Mouse (Mus musculus) ovary, postnatal 14 days (tissue): Measurements from ENCODE around the gene Ncdn.

Experiments used
- DNase-seq: peaks from one replicate; pipeline ENCODE4 v3.0.0; 2022; ENCODE audit warnings: low spot score

Ncdn gene

DNA sequence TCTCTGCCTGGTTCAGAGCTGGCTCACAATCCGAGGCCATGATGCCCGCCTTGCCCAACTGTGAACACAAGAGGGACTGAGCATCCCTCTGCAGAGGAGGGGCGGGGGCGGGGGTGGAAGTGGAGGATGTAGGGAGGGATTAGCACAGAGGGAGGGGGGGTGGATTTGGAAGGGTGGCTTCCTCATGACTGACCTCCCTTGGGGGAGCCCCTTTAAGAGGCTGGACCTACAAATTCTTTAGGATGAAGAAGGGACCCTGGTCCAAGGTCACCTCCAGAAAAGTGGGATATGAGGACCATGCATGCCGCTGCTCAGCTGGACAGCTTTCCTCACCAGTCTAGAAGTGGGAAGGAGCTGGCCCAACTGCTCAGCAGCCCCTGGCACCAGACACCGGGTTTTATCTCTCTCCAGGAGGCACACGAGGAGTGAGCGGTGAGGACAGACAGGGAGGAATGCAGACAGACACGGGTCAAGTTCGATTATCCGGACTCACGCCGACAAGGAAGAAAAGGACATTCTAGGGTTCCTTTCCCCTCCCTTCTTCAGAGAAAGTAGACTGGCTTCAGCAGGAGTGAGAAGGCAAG lies 1.1 kb downstream of the Ncdn start:
- no peak for DNase-seq

DNA sequence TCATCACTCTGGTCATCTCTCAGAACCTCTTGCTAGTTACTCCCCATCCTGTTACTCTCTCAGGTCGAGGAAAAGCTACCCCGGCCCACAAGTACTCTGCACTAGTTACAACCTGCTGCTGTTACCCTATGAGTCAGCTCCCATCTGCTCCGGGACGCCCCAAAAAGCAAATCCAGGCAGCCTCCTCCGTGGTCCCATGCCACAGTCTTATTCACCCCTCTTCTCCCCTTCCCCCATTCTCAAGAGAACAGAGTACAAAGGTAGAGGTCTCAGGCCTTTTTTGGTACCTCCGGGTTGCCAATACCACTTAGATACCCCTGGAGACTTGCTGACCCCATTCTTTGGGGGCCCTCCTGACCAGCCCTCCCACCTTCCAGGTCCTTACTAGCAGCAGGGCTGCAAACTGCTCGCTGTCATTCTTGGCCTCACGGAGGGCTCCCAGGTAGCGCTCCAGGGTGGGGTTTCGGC lies 1.6 kb downstream of the Ncdn start:
- DNase-seq = no peak

DNA sequence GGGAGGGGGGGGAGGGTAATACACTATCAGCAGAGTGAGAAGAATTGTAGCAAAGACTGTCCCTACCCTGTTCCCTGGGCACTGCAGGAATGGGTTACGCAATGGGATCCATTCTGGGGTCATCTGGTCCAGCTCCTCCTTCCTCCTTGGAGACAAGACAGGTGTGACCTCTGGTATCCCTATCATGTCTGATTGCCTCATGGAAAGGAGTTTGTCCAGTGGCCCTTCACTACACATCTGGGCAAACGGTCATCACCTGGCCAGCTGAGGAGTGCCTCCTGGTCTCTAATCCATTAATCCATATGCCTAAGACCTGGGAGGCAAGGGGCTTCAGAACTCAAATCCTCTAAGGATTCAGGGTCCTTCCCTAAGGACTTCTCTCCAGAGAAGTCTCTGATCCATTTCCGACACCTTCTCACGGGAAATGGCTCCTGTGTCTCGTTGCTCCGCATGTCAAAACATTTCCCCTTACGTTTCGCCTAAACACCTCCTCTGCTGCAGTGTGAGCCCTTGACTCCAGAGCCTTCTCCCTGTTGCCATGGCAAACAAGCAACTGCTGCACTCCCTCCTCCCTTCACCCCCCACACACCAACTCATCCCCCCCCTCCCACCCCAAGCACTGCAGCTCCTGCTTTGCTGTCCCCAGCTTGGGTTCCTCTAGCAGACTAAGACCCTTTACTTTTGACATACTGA lies 2.2 kb downstream of the Ncdn start:
- no peak for DNase-seq

DNA sequence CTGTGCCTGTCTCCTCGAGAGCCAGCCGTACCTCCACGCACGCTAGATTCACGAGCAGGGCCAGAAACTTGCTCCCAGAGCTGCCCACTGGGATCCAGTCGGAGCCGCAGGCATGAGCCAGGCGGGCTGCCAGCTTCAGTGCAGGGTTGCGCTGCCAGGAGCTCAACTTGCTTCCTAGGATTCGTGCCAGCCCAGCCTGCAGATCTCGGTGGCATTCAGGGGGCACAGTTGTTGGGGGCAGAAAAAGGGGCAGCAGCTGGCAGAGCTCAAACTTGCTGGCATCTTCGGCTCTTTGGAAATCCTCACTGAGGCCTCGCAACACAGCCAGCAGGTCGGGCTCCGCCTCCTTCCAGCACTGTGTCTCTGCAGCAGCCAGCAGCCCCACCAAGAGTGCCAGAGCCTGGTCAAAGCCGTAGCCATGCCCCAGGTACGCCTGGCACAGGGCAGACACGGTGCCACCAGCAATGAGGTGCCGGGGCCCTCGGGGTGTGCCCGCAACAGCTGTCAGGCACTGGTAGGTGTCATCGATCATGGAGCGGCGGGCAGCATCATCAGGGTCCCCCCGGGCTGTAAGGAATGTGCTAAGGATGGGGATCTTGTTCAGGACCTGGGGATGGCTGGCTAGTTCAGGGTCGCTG lies 3.1 kb downstream of the Ncdn start:
- no peak for DNase-seq

DNA sequence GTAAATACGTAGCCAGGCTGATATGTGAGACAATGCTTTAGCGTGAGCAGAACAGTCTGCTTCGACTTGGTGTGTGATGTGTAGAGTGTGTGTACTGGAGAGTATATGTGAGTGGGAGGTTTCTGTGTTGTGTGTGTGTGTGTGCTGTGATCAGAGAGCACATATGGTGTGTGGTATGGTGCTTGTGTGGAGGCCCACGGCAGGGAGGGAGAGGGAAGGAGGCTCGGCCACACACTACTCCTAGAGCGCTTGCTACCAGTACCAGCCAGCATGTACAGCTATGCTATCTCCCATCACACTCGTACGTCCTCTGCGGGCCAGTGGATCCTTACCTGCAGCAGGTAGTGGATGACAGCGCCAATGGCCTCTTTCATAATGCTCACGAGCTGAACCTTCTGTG lies 3.7 kb downstream of the Ncdn start:
- no peak for DNase-seq

DNA sequence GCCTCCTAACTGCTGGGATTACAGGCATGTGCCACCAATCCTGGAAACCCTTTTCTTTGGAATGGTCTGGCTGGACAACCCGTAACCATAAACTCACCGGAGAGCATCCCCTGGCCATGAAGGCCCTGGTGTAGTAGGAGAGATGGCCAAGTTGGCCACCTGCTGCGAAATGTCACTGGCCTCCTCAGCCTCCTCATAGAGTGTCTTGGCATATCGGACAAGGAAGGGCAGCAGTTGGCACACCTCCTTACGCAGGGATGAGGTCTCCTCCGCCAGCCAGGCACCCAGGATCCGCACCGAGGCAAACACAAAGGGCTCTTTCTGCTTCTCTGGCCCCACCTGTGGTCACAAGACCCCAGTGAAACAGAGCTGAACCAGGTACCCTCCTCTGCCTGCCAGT lies 4.9 kb downstream of the Ncdn start:
- no peak for DNase-seq

GRCm38 (mm10) chr4:126746194-126746840 lies 6.9 kb downstream of the Ncdn start:
- DNase-seq = no peak

DNA sequence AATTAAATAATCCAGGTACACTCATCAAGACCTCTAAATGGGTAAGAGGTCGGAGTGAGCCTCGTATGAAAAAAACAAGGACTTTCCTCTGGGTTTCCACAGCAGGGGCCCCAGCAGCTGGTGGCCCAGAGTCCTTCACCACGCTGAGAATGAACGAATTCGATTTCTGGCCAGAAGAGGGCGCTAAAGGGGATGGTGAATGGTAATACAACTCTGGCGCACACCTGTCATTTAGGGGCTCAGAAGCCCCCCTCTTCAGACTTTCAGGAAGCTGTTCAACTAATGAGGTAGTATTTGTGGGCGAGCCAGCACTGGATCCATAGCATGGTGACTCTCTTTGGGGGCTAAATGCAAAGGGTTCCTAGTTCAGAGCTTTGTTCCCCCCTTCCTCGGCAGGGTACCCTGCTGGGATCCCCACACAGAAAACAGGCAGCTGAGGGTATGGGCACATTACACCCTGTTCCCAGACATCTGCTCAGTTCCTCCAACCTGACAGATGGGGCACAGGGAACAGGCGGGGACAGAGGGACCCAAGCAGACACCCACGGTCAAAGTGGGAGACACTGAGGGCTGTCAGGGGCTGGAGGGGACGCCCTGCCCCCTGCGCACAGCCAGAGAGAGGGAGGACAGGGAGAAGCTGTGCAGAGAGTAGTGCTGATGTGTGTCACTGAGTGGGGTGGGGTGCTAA lies 7.6 kb downstream of the Ncdn start:
- DNase-seq = peak; percentile 51

DNA sequence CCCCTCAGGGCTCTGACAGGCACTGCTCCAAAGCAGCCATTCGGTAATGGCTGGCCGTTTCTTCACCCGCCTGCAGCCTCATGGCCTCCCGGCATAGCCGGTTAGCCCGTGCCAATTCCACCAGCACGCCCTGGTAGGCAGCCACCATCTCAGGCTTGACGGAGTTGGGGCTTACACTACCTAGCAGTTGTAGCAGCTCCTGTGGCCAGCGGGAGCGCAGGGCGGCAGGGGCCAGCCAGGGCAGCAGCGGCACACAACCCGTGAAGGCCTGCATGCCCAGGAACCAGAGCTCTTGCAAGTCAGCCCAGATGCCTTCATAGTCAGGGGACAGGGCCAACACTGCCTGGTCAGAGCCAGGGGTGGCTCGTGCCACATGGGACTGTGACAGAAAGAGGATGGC lies 8.4 kb downstream of the Ncdn start:
- DNase-seq = no peak

DNA sequence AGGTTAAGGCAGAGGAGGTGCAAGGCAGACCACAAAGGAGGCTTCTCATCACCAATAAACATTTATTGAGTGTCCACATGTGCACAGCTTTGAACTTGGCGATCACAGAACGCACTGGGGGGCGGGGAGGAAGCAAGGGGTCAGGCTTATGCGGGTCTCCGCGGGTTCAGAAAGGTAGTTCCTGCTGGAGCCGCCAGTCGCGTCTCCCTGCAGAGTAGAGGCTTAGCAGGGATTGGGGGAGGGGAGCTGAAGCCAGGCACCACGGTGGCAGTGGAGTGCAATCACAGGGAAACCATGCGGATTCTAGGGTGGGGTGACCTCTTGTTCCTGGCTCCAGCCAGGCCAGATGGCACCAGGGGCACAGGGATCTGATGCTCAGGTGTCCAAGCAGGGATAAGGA lies 9.5 kb downstream of the Ncdn start:
- DNase-seq = no peak

- DNase-seq = no peak
These were observed 10.3 kb downstream of the Ncdn start for GRCm38 (mm10) chr4:126742976-126743375.

DNA sequence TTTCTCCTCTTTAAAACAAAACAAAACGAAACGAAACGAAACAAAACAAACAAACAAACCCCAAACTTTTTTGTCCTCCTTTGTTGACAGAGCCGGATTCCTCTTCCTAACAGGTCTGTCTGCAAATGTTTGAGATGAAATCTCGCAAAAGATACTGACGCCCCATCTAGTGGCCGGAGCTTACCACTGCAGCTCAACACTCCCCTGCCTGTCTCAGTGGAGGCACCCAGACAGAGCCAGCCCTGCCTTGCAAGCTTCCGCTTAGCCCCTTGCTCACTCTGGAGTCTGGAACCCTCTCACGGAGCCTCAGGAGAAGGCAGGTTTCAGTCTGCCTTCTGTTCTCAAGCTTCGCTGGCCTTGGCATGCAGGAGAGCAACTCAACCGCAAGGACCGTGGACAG lies 11.8 kb downstream of the Ncdn start:
- peak; percentile 71 for DNase-seq

- DNase-seq = no peak
These were observed 13.1 kb downstream of the Ncdn start for GRCm38 (mm10) chr4:126739966-126740676.

GRCm38 (mm10) chr4:126736001-126736414 lies 17.2 kb downstream of the Ncdn start, which contains the start of gene Tfap2e:
Gene Tfap2e, minus strand, starts transcription at chr4:126736240.
- no peak for DNase-seq

GRCm38 (mm10) chr4:126735382-126736000 lies 17.7 kb downstream of the Ncdn start:
- DNase-seq = no peak

- DNase-seq = no peak
These were observed 18.4 kb downstream of the Ncdn start for GRCm38 (mm10) chr4:126734700-126735381.

- no peak for DNase-seq
These were observed 19.1 kb downstream of the Ncdn start for GRCm38 (mm10) chr4:126734001-126734603.

DNA sequence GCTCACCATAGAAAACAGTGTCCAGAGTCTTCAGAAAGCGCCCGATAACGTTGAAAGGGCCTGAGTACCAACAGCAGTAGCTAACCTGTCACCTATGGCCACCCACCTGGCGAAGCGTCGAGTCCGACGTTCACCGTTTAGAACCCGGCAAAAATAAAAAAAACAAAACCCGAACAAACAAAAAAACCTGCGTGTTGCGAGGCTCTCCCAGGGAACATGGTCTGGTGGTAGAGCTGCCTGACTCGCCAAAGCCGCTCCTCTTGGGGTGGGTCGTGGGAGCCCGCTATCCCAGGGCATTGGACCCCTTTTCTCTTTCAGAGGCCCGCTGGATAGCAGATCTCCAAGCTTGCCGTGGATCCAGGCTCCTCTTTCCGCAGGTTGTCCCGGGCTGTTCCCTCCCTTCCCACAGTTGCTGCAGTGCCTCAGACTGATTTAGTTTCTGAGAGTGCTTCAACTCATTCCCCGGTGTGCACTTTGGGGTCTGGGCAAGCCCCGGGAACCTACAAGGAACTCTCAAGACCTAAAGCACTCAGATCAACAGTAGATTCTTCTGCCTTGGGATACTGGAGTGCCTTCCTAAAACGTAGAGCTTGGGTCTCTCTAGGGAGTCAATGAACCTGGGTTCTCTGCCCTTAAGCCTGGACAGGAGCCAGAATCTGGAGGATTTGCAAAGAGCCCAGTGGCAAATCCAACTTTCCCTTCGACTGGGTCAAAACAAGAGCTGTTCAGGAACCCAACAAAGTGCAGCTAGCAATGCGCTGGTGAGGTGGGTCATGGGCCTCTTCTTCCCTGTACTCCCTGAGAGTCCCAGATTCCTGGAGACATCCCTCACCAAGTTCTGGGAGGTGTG lies 20.5 kb downstream of the Ncdn start:
- DNase-seq = no peak

DNA sequence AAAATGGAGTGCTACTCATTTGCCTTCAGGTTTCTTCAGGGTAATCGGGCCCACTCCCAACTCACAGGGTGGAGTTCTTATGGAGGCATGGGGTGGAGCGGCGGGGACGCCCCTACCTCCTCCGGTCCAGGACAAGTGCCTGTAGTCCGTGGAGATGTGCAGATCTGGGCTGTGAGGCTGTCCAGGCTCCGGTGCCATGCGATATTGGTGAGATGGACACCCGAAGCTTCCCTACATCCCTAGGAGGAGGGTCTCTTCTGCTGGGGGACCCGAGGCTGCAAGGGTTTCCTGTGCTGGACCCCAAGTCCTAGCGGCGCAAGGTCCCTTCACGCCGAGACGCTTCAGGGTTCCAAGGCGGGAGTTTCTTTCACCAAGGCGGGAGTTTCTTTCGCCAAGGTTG lies 21.1 kb downstream of the Ncdn start:
- DNase-seq = no peak
